Comparison of ENCODE assay signal across 17 mouse cellular contexts in genomic region chr1:131516588-131516987, GRCm38 (mm10). TPM values are rescaled to one million over a fixed set of nuclear protein-coding genes. Genes with fewer than 3 reads are reported as not detected.
A peak's percentile ranks its signal among the peaks of the same experiment; 100 is the strongest.
DNase-seq lines count a peak whose midpoint lies in the region; TF ChIP-seq lines count a peak whose summit lies in the region.
"Had no signal": no experiment of that assay in that cellular context is flagged by ENCODE, and none has a peak within 500 bp of the region (broad histone marks: within the 10 kb centered on the region; RNA-seq: fewer than 3 reads in every experiment).

No protein-coding gene starts in this region.

- no peaks in the 10 kb centered on the region for H3K9me3 ChIP-seq in MEL (replicated peaks; ENCODE audit: insufficient read depth, low read length)
- H3K9me3 ChIP-seq: G1E had no signal

- no peaks in the 10 kb centered on the region for H3K27me3 ChIP-seq in MEL (ENCODE audit: control insufficient read depth in 1 of 2, insufficient read depth in 2 of 2, low read length in 2 of 2)
- H3K27me3 ChIP-seq: CH12.LX, Patski had no signal

- H3K79me2 ChIP-seq in MEL (ENCODE audit: control insufficient read depth, insufficient read depth, low read length, poor library complexity), result peaks cover 36% of the 10 kb centered on the region

- no peak overlapping the region for H3K27ac ChIP-seq in MEL (ENCODE audit: control insufficient read depth, low read depth, low read length)

- no peak overlapping the region for H3K4me3 ChIP-seq in MEL (ENCODE audit: control insufficient read depth in 1 of 2, insufficient read depth in 1 of 2, low read depth in 2 of 2, low read length in 2 of 2)

- peak; percentile 54 for DNase-seq in MEL (ENCODE audit: low read depth, low spot score)
- DNase-seq in layer of hippocampus, adult 9-10 months (ENCODE audit: low spot score), result no peak
- DNase-seq: adrenal gland, adult 2 months; adrenal gland, adult 8-10 months; adrenal gland, postnatal 10 days; adrenal gland, postnatal 14 days; adrenal gland, postnatal 25 days; adrenal gland, postnatal 36 days; B cell, adult 2 months; cerebellum, adult 11 months; cerebellum, adult 11-12 months; cerebellum, adult 18-20 months; cerebellum, adult 2 months; cerebellum, adult 8-10 months had no signal

- no peak overlapping the region for H3K9ac ChIP-seq in MEL (ENCODE audit: control insufficient read depth, low read depth, low read length, poor library complexity, severe bottlenecking)

- no peak for TF ChIP-seq POLR2A in MEL (IDR thresholded peaks at IDR 0.05; ENCODE audit: control insufficient read depth in 1 of 2, insufficient read depth in 1 of 2, low read depth in 1 of 2, low read length in 2 of 2, poor library complexity in 1 of 2)

- H3K36me3 ChIP-seq in MEL (ENCODE audit: control insufficient read depth in 1 of 2, insufficient read depth in 2 of 2, low read length in 2 of 2), result peaks cover 0 to 27% of the 10 kb centered on the region in 2 experiments; a peak in 2 of 4 replicates

- TF ChIP-seq CTCF in MEL (IDR thresholded peaks at IDR 0.05 in 2 of 3, conservative IDR thresholded peaks at IDR 0.05 in 1 of 3; ENCODE audit: control insufficient read depth in 1 of 3, insufficient read depth in 1 of 3, low read depth in 2 of 3, low read length in 3 of 3, poor library complexity in 1 of 3, severe bottlenecking in 1 of 3), result no peak

- no peak for TF ChIP-seq RAD21 in MEL (IDR thresholded peaks at IDR 0.05; ENCODE audit: low read depth, low read length)

- TF ChIP-seq EP300 in MEL (IDR thresholded peaks at IDR 0.05; ENCODE audit: low read depth in 1 of 2, low read length in 2 of 2), result peak; percentile 34 to 73; a peak in 3 of 4 replicates

- H3K4me1 ChIP-seq in MEL (ENCODE audit: control insufficient read depth in 1 of 2, insufficient read depth in 2 of 2, low read length in 2 of 2), result peaks cover 9 to 23% of the 10 kb centered on the region in 2 experiments

TF ChIP-seq in MEL, 35 proteins besides CTCF, POLR2A, EP300 and RAD21:
- TF ChIP-seq GATA1 (IDR thresholded peaks at IDR 0.05; ENCODE audit: low read depth, low read length) (0 out of 2 replicates have a peak, but pooled peaks have one; percentile 52), ZNF384 (IDR thresholded peaks at IDR 0.05; ENCODE audit: low read depth, low read length) (peak; percentile 75), ZMIZ1 (IDR thresholded peaks at IDR 0.05; ENCODE audit: low read depth, low read length) (no peak), ZC3H11A (IDR thresholded peaks at IDR 0.05; ENCODE audit: low read depth, low read length) (no peak), ELF1 (IDR thresholded peaks at IDR 0.05; ENCODE audit: low read depth, low read length) (no peak), CHD2 (IDR thresholded peaks at IDR 0.05; ENCODE audit: low read length) (no peak), SIN3A (IDR thresholded peaks at IDR 0.05; ENCODE audit: low read length) (0 out of 2 replicates have a peak, but pooled peaks have one; percentile 38), RCOR1 (IDR thresholded peaks at IDR 0.05; ENCODE audit: low read depth, low read length) (peak; percentile 25; the same call in 1 of the 2 replicates), ETS1 (IDR thresholded peaks at IDR 0.05; ENCODE audit: low read depth, low read length) (peak; percentile 75), TBP (IDR thresholded peaks at IDR 0.05; ENCODE audit: low read depth, low read length) (no peak), MXI1 (IDR thresholded peaks at IDR 0.05; ENCODE audit: low read depth, low read length) (no peak), TAL1 (IDR thresholded peaks at IDR 0.05; ENCODE audit: low read length) (no peak), NRF1 (IDR thresholded peaks at IDR 0.05; ENCODE audit: insufficient read depth, low read depth, low read length, poor library complexity, severe bottlenecking) (no peak)
TF ChIP-seq in MEL: peak in this region for 5.

RNA-seq across cellular contexts. Expression of gene Srgap2, which starts 10.6 kb away (rescaled TPM):
- 9.0 and 10.0 TPM in 2 replicates for total RNA-seq in MEL (2012; rRNA removed)
- 10 to 100 TPM in 1 of 2 experiments, not detected in 1; 25.3 TPM for polyA plus RNA-seq in MEL (2012; ENCODE audit: insufficient read depth in 1 of 2, insufficient read length in 2 of 2, low read depth in 1 of 2, low replicate concordance in 2 of 2, missing spikeins in 1 of 2)

RNA-seq across cellular contexts. Expression of gene Fam72a, which starts 11.1 kb away (rescaled TPM):
- 8.1 and 8.2 TPM in 2 replicates for total RNA-seq in MEL (2012; rRNA removed)
- polyA plus RNA-seq in MEL (2012; ENCODE audit: insufficient read depth in 1 of 2, insufficient read length in 2 of 2, low read depth in 1 of 2, low replicate concordance in 2 of 2, missing spikeins in 1 of 2), result 1 to 10 TPM in 1 of 2 experiments, not detected in 1; 8.8 TPM
